In the genomic region with DNA sequence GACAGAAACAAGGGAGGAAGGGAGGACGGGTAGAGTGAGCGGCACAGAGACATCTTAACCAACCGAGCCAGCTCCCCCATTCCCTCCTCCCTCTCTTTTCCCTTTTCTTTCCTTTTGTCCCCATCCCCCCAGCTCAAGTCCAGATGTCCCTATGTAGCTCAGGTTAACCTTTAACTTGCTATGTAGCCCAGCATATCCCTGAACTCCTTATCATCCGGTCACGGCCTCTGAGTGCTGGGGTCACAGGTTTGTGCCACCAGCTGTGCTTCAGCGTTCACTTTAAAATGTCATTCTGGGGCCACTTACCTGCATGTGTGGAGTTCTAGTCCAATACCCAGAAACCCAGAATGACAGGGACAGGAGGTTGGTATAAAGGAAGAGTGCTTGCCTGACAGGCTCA, we compare ENCODE assay signal across 21 mouse cellular contexts. TPM values are rescaled to one million over a fixed set of nuclear protein-coding genes. Genes with fewer than 3 reads are reported as not detected.
A peak's percentile ranks its signal among the peaks of the same experiment; 100 is the strongest.
DNase-seq lines count a peak whose midpoint lies in the region; ATAC-seq lines count a peak whose summit lies in the region.
"Had no signal": no experiment of that assay in that cellular context is flagged by ENCODE, and none has a peak within 500 bp of the region (broad histone marks: within the 10 kb centered on the region; RNA-seq: fewer than 3 reads in every experiment).

No protein-coding gene starts in this region.

- 75% methylated on average over 6 of the region's 6 CpGs for WGBS in liver, embryonic 13.5 days (ENCODE audit: insufficient replicate concordance)
- 88% methylated on average over 6 of the region's 6 CpGs for WGBS in midbrain, embryonic 10.5 days

- H3K9me3 ChIP-seq in liver, embryonic 13.5 days (replicated peaks) = no peaks in the 10 kb centered on the region
- H3K9me3 ChIP-seq in midbrain, embryonic 10.5 days (replicated peaks) = no peaks in the 10 kb centered on the region; the same call in 1 of the 2 replicates
- H3K9me3 ChIP-seq: embryonic facial prominence, embryonic 12.5 days; forebrain, embryonic 13.5 days; heart, embryonic 15.5 days; limb, embryonic 10.5 days had no signal

- H3K36me3 ChIP-seq in liver, embryonic 13.5 days = no peaks in the 10 kb centered on the region
- H3K36me3 ChIP-seq in midbrain, embryonic 10.5 days = no peaks in the 10 kb centered on the region
- H3K36me3 ChIP-seq: embryonic facial prominence, embryonic 12.5 days; heart, embryonic 15.5 days; limb, embryonic 10.5 days had no signal

- no peak overlapping the region for H3K9ac ChIP-seq in liver, embryonic 13.5 days
- H3K9ac ChIP-seq: embryonic facial prominence, embryonic 12.5 days; forebrain, embryonic 13.5 days; heart, embryonic 15.5 days had no signal

- peak; percentile 44 for DNase-seq in kidney, adult 11 months
- no peak for DNase-seq in kidney, postnatal 10 days
- DNase-seq in kidney, postnatal 14 days = peak; percentile 29
- no peak for DNase-seq in liver, embryonic 13.5 days
- no peak for DNase-seq in right cerebral cortex, adult 2 months (ENCODE audit: low spot score in 2 of 2)
- DNase-seq in right cerebral cortex, postnatal 4 days = no peak
- no peak for DNase-seq in midbrain, embryonic 10.5 days (ENCODE audit: low spot score)
- no peak for DNase-seq in left cerebral cortex, adult 11 months (ENCODE audit: low spot score)
- DNase-seq: adrenal gland, adult 2 months; cerebellum, adult 9-11 months; gastrocnemius, postnatal 14 days; heart, adult 2 months; lung, adult 2 months had no signal

- ATAC-seq in liver, embryonic 13.5 days (ENCODE audit: low read depth) = peak; percentile 56
- ATAC-seq: forebrain, embryonic 13.5 days; hindbrain, embryonic 16.5 days had no signal

- H3K27ac ChIP-seq in liver, embryonic 13.5 days = no peak overlapping the region
- no peak overlapping the region for H3K27ac ChIP-seq in midbrain, embryonic 10.5 days (replicated peaks)
- H3K27ac ChIP-seq: embryonic facial prominence, embryonic 12.5 days; forebrain, embryonic 13.5 days; heart, adult 2 months; heart, embryonic 15.5 days; layer of hippocampus, adult 2 months; limb, embryonic 10.5 days; stomach, postnatal 0 days had no signal

- H3K4me2 ChIP-seq in liver, embryonic 13.5 days = no peak overlapping the region
- H3K4me2 ChIP-seq: embryonic facial prominence, embryonic 12.5 days; forebrain, embryonic 13.5 days; heart, embryonic 15.5 days had no signal

- no peaks in the 10 kb centered on the region for H3K27me3 ChIP-seq in liver, embryonic 13.5 days
- H3K27me3 ChIP-seq in midbrain, embryonic 10.5 days (ENCODE audit: low read depth, poor library complexity, severe bottlenecking) = no peaks in the 10 kb centered on the region
- H3K27me3 ChIP-seq: embryonic facial prominence, embryonic 12.5 days; forebrain, embryonic 13.5 days; heart, embryonic 15.5 days had no signal

- H3K4me1 ChIP-seq in liver, embryonic 13.5 days (replicated peaks) = peaks cover 38% of the 10 kb centered on the region
- peaks cover 16% of the 10 kb centered on the region for H3K4me1 ChIP-seq in midbrain, embryonic 10.5 days
- H3K4me1 ChIP-seq: heart, embryonic 15.5 days had no signal

- H3K4me3 ChIP-seq in liver, embryonic 13.5 days (replicated peaks) = no peak overlapping the region
- no peak overlapping the region for H3K4me3 ChIP-seq in midbrain, embryonic 10.5 days
- H3K4me3 ChIP-seq: embryonic facial prominence, embryonic 12.5 days; erythroblast, embryonic 14.5 days; forebrain, embryonic 13.5 days; heart, adult 2 months; heart, embryonic 15.5 days; layer of hippocampus, adult 2 months; limb, embryonic 10.5 days had no signal

RNA-seq across cellular contexts. Expression of gene Ppp1r15b, which starts 6.8 kb away (rescaled TPM):
- 35.8 and 49.1 TPM in 2 replicates for polyA plus RNA-seq in liver, embryonic 13.5 days (2015; fragmentation: Nextera tagmentation; extraction: Ambion mirVana)
- polyA plus RNA-seq in midbrain, embryonic 10.5 days (2016; fragmentation: Nextera tagmentation; extraction: Ambion mirVana) = 48.9 and 56.8 TPM in 2 replicates

RNA-seq across cellular contexts. Expression of gene Plekha6, which starts 39.9 kb away (rescaled TPM):
- 1.9 TPM in 2 replicates for polyA plus RNA-seq in liver, embryonic 13.5 days (2015; fragmentation: Nextera tagmentation; extraction: Ambion mirVana)
- polyA plus RNA-seq in midbrain, embryonic 10.5 days (2016; fragmentation: Nextera tagmentation; extraction: Ambion mirVana) = 12.5 and 15.7 TPM in 2 replicates

Comparison
In these comparisons a context has a peak if more than half of its experiments do, and no peak if none do; other contexts are left out.
1. DNase-seq: peak in kidney, adult 11 months (single experiment) and kidney, postnatal 14 days (single experiment); none in kidney, postnatal 10 days (single experiment), liver, embryonic 13.5 days (single experiment), right cerebral cortex, adult 2 months (0 of 2), right cerebral cortex, postnatal 4 days (single experiment), midbrain, embryonic 10.5 days (single experiment) and left cerebral cortex, adult 11 months (single experiment).